Mouse (Mus musculus): ENCODE results near the gene Plekhg3. TPM values are rescaled to one million over a fixed set of nuclear protein-coding genes. Genes with fewer than 3 reads are reported as not detected.

Gene Plekhg3
- total and polyA plus RNA-seq, 3 experiments = 12.4 to 17.8 (median 12.5) TPM

DNA sequence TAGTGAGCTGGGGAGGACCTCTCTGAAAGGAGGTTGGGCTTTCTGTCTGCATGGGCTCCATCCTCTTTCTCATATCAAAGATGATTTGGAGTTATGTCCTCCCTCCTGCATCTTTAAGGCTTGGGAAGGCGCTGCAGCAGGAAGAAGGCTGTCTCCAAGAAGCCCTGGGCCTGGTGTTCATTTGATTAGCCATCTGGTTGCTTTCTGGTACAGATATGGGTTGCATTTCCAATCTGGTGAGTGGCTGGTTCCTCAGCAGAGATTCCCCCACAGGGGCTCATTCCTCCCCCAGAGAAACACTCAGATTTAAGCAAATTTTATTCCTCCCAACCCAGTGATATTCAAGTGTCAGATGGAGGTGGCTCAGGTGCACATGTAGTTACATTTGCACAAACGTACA, 65.1 kb downstream of the Plekhg3 start:
- DNase-seq (ENCODE audit: low spot score) = no peak
- Histone ChIP-seq H3K36me3 (replicated peaks) (peaks cover 68% of the 10 kb centered on the region), H3K4me3 (ENCODE audit: low read depth, low read length) (no peak overlapping the region), H3K4me1 (ENCODE audit: insufficient read depth, low read depth, low read length) (peaks cover 58% of the 10 kb centered on the region), H3K27me3 (ENCODE audit: insufficient read depth, low read length) (peaks cover 12% of the 10 kb centered on the region), H3K9me3 (replicated peaks) (no peaks in the 10 kb centered on the region)
- TF ChIP-seq TAL1 (conservative IDR thresholded peaks at IDR 0.05; ENCODE audit: low read depth, low read length) = no peak
- ATAC-seq (ENCODE audit: extremely low read depth, insufficient number of reproducible peaks, low FRiP score, poor library complexity, severe bottlenecking) = no peak

DNA sequence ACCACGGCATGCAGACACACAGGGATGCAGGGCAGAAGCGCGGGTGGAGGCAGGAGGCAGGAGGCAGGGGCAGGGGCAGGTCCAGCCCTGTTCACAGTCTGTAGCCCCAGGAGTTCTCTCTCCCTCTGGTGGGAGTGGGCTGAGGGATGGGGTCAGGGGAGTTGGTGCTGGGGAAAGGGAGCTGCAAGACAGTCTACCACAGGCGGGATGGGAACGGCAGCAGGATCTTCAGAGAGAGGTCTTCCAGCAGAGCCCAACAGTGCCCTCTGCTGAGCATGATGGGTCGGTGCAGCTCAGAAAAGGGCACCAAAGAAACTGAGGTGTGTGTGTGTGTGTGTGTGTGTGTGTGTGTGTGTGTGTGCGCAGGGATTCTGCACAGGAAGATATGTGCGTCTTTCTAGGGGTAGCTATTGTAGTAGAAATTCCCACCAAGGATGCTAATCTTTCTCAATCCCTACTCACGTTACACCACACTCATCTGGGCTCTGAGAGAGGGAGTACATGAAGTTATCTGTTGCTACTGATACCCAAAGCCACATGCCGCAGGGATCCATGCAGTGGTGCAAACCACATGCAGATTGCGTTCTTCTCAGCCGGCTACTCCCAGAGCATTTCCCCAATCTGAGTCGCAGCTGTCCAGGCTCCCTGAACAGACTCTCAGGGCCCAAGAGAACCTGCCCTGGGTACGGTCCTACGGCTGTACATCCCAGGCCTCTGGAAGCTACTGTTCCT, 65.8 kb downstream of the Plekhg3 start:
- ATAC-seq (ENCODE audit: extremely low read depth, insufficient number of reproducible peaks, low FRiP score, poor library complexity, severe bottlenecking) (no peak), DNase-seq (ENCODE audit: low spot score) (peak; percentile 51)
- Histone ChIP-seq H3K36me3 (replicated peaks) (peaks cover 74% of the 10 kb centered on the region), H3K4me3 (ENCODE audit: low read depth, low read length) (no peak overlapping the region), H3K9me3 (replicated peaks) (no peaks in the 10 kb centered on the region), H3K4me1 (ENCODE audit: insufficient read depth, low read depth, low read length) (peaks cover 58% of the 10 kb centered on the region), H3K27me3 (ENCODE audit: insufficient read depth, low read length) (peaks cover 7% of the 10 kb centered on the region)
- no peak for TF ChIP-seq TAL1 (conservative IDR thresholded peaks at IDR 0.05; ENCODE audit: low read depth, low read length)
- TF ChIP-seq CTCF (IDR thresholded peaks at IDR 0.05; ENCODE audit: low read depth, low read length) = peak; percentile 92

DNA sequence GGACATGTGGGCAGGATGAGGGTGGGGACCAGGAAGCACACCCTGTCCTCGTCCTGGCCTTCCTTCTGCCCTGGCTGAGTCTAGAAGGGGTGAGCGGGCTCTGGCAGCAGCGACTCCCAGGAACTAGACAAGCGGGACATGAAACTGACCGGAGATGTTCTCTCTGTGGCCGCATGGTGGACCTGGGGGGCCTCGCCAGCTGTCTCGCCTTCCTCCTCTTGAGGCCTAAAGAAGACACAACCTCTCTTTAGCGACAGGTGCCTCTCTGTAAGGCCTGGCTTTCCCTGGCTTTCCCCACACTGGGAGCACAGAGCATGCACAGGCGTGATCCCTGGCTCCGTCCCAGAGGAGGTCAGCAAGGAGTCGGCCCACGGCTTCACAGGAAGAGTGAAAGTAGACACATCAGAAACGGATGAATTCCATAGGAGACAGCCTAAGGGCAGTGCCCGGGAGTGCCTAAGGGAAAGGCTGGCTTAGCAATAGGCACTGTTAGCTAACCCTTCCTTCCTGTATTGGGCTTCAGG, 66.9 kb downstream of the Plekhg3 start:
- H3K4me1 ChIP-seq (ENCODE audit: insufficient read depth, low read depth, low read length) = peaks cover 51% of the 10 kb centered on the region
- peaks cover 86% of the 10 kb centered on the region for H3K36me3 ChIP-seq (replicated peaks)
- DNase-seq (ENCODE audit: low spot score) = no peak
- TF ChIP-seq POLR2AphosphoS5 (IDR thresholded peaks at IDR 0.05; ENCODE audit: insufficient replicate concordance, low read depth, low read length) = no peak
- TF ChIP-seq GATA2 (IDR thresholded peaks at IDR 0.05; ENCODE audit: borderline replicate concordance, low read depth, low read length) = no peak
- TF ChIP-seq GATA1 (IDR thresholded peaks at IDR 0.05; ENCODE audit: borderline replicate concordance, low read length) = no peak
- no peak for TF ChIP-seq TAL1 (conservative IDR thresholded peaks at IDR 0.05; ENCODE audit: low read depth, low read length)
- TF ChIP-seq CTCF (IDR thresholded peaks at IDR 0.05; ENCODE audit: low read depth, low read length) = no peak
- no peak for ATAC-seq (ENCODE audit: extremely low read depth, insufficient number of reproducible peaks, low FRiP score, poor library complexity, severe bottlenecking)
- no peaks in the 10 kb centered on the region for H3K27me3 ChIP-seq (ENCODE audit: insufficient read depth, low read length)
- no peaks in the 10 kb centered on the region for H3K9me3 ChIP-seq (replicated peaks)
- no peak overlapping the region for H3K4me3 ChIP-seq (ENCODE audit: low read depth, low read length)

GRCm38 (mm10) chr12:76598196-76598928, 67.7 kb downstream of the Plekhg3 start:
- ATAC-seq (ENCODE audit: extremely low read depth, insufficient number of reproducible peaks, low FRiP score, poor library complexity, severe bottlenecking) = no peak
- no peak for TF ChIP-seq GATA1 (IDR thresholded peaks at IDR 0.05; ENCODE audit: borderline replicate concordance, low read length)
- no peak for TF ChIP-seq GATA2 (IDR thresholded peaks at IDR 0.05; ENCODE audit: borderline replicate concordance, low read depth, low read length)
- TF ChIP-seq CTCF (IDR thresholded peaks at IDR 0.05; ENCODE audit: low read depth, low read length) = no peak
- no peak for TF ChIP-seq POLR2AphosphoS5 (IDR thresholded peaks at IDR 0.05; ENCODE audit: insufficient replicate concordance, low read depth, low read length)
- no peak for TF ChIP-seq TAL1 (conservative IDR thresholded peaks at IDR 0.05; ENCODE audit: low read depth, low read length)
- peaks cover 45% of the 10 kb centered on the region for H3K4me1 ChIP-seq (ENCODE audit: insufficient read depth, low read depth, low read length)
- no peak for DNase-seq (ENCODE audit: low spot score)
- H3K9me3 ChIP-seq (replicated peaks) = no peaks in the 10 kb centered on the region
- H3K4me3 ChIP-seq (ENCODE audit: low read depth, low read length) = no peak overlapping the region
- H3K27me3 ChIP-seq (ENCODE audit: insufficient read depth, low read length) = no peaks in the 10 kb centered on the region
- peaks cover 93% of the 10 kb centered on the region for H3K36me3 ChIP-seq (replicated peaks)

DNA sequence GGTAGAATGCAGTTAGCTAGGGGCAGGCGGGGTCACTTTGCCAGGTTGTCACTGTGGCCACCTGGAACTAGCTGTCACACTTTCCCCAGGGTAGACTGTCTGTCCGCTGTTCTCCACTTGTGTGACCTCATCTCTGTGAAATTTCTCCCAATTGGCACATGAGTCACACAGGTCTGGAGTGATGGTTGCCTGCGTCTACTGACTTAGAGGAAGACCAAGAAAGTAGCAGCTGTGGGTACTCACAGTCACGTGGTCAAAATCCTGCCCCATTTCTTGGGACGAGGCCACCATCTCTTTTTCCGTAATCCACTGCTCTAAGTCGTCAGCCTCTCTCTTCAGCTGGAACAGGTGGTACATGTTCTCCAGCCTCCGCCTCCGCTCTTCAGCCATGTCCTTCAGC, 73.1 kb downstream of the Plekhg3 start:
- TF ChIP-seq TAL1 (conservative IDR thresholded peaks at IDR 0.05; ENCODE audit: low read depth, low read length) (no peak), CTCF (IDR thresholded peaks at IDR 0.05; ENCODE audit: low read depth, low read length) (no peak), GATA2 (IDR thresholded peaks at IDR 0.05; ENCODE audit: borderline replicate concordance, low read depth, low read length) (no peak), GATA1 (IDR thresholded peaks at IDR 0.05; ENCODE audit: borderline replicate concordance, low read length) (no peak), POLR2AphosphoS5 (IDR thresholded peaks at IDR 0.05; ENCODE audit: insufficient replicate concordance, low read depth, low read length) (no peak)

DNA sequence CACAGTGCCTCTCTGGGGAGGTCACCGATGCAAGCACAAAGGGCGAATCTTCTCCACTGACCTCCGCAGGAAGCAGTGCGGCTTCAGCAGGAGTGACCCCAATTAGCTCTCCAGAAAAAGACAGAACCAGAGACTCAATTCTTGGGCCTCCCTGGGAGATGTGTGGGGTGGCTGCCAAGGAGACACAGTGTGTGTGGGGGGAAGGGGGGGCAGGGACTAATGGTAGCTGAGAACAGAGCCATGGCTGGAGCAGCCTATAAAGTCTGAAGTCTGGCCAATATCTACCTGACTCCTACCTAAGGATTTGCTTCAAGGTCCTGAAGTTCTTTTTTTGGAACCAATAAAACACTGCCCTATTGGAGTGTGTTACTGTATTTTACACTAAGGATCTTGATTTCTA, 73.9 kb downstream of the Plekhg3 start:
- no peaks in the 10 kb centered on the region for H3K9me3 ChIP-seq (replicated peaks)
- no peak for DNase-seq (ENCODE audit: low spot score)
- no peaks in the 10 kb centered on the region for H3K27me3 ChIP-seq (ENCODE audit: insufficient read depth, low read length)
- ATAC-seq (ENCODE audit: extremely low read depth, insufficient number of reproducible peaks, low FRiP score, poor library complexity, severe bottlenecking) = no peak
- peaks cover 98% of the 10 kb centered on the region for H3K36me3 ChIP-seq (replicated peaks)
- TF ChIP-seq TAL1 (conservative IDR thresholded peaks at IDR 0.05; ENCODE audit: low read depth, low read length) = no peak
- no peak for TF ChIP-seq CTCF (IDR thresholded peaks at IDR 0.05; ENCODE audit: low read depth, low read length)
- no peak for TF ChIP-seq GATA1 (IDR thresholded peaks at IDR 0.05; ENCODE audit: borderline replicate concordance, low read length)
- no peak for TF ChIP-seq GATA2 (IDR thresholded peaks at IDR 0.05; ENCODE audit: borderline replicate concordance, low read depth, low read length)
- no peak for TF ChIP-seq POLR2AphosphoS5 (IDR thresholded peaks at IDR 0.05; ENCODE audit: insufficient replicate concordance, low read depth, low read length)
- no peaks in the 10 kb centered on the region for H3K4me1 ChIP-seq (ENCODE audit: insufficient read depth, low read depth, low read length)
- no peak overlapping the region for H3K4me3 ChIP-seq (ENCODE audit: low read depth, low read length)

More for the DNA sequence above, 73.1 kb downstream of the Plekhg3 start:
- Histone ChIP-seq H3K9me3 (replicated peaks) (no peaks in the 10 kb centered on the region), H3K27me3 (ENCODE audit: insufficient read depth, low read length) (no peaks in the 10 kb centered on the region), H3K4me3 (ENCODE audit: low read depth, low read length) (no peak overlapping the region), H3K36me3 (replicated peaks) (peaks cover 98% of the 10 kb centered on the region), H3K4me1 (ENCODE audit: insufficient read depth, low read depth, low read length) (no peaks in the 10 kb centered on the region)
- DNase-seq (ENCODE audit: low spot score) = no peak
- no peak for ATAC-seq (ENCODE audit: extremely low read depth, insufficient number of reproducible peaks, low FRiP score, poor library complexity, severe bottlenecking)
